Mouse (Mus musculus): Measurements from ENCODE around the gene Atp6v0e2.
"Not testable (repeated sequence)": the region's sequence is repeated elsewhere in the genome, so short reads cannot be mapped to it uniquely, and the experiment has no call there.

The Atp6v0e2 gene

DNA sequence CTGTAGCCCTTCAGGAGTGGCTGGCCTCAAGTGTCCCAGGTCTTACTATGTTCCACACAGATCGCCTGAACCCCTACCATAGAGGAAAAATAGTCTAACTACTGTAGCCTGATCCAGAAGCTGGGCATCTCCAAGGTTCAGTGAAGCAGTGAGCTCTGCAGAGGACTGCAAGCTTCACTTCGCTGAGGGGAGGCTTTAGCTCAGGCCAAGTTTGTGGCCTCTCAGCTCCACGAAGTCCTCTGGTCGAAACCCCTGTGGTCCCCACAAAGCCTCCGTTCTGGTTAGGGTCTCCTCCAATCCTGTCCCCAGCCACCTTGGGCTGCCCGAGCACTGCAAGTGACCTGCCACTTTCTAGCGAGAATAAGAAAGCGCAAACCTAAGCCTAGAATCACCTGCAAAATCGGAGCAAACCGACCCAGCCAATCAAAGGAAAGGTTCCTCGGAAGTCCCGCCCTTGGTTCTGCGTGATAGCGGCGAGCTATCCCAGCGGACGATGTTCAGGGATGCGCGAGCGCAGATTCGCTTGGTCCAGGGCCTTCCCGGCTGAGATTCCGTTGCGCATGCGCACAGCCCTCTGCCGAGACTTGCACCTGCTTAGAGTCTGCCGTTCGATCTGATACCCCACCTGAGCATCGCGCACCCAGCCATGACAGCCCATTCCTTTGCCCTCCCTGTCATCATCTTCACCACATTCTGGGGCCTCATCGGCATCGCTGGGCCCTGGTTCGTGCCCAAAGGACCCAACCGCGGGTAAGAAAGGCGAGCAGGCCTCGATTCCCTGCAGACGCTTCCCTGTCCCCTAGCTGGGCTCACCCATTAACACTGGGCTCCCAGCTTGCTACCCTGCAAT, at the start of gene Atp6v0e2:
Atp6v0e2 (plus strand) TSS at position 511 of the 850 bp plus-strand sequence.
- DNase-seq (ENCODE audit: extremely low read depth, insufficient read length, low spot score): no peak

GRCm38 (mm10) chr6:48487747-48488725, 49.4 kb upstream of the Atp6v0e2 start:
- DNase-seq (ENCODE audit: extremely low read depth, insufficient read length, low spot score): peak; percentile 38

DNA sequence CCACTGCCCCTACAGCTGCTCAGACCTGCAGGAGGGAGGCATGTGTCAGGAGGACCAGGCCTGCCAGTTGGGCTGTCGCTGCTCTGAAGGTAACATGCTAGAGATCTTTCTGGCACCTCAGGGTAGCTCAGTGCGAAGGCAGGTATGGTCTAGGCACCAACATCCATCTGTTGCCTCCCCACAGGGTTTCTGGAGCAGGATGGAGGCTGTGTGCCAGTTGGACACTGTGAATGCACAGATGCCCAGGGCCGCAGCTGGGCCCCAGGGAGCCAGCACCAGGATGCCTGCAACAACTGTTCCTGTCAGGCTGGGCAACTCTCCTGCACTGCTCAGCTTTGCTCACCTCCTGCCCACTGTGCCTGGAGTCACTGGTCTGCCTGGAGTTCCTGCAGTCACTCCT, 47.7 kb upstream of the Atp6v0e2 start:
- no peak for DNase-seq (ENCODE audit: extremely low read depth, insufficient read length, low spot score)

DNA sequence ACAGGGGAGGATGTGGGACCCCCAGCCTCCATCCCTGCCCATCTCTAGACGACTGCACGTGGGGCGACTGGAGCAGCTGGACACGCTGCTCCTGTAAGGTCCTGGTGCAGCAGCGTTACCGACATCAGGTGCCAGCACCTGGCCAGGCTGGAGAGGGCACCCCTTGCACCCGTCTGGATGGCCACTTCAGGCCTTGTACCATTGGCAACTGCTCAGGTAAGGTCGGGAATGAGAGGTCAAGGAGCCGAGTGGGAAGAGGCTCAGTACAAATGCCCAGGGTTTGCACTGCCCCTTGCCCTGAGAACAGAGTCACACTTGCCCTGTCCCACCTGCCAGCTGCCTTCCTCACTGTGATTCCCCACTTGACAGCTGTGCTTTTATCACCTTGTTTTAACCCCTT, 46.1 kb upstream of the Atp6v0e2 start:
- no peak for DNase-seq (ENCODE audit: extremely low read depth, insufficient read length, low spot score)

DNA sequence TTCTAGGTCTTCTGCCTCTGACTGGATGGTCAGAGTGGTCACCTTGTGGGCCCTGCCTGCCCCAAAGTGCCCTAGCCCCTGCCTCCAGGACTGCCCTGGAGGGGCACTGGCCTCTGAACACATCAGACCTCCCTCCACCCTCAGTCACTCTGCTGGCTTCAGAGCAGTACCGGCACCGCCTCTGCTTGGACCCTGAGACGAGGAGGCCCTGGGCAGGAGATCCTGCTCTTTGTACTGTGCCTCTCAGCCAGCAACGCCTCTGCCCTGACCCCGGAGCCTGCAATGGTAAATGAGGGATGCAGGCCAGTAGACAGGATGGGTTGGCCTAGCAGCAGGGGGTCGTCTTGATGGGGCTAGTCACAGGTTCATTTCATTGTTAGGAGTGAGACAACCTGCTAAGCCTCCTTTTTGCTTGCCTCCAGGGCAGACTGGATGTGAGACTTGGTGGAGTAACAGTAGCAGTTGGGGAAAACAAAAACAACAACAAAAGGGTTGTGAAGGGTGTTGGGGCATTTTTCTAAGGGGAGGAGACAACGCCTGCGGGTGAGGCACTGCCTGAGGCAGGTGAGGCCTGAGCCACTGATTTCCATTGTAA, 44.2 kb upstream of the Atp6v0e2 start:
- no peak for DNase-seq (ENCODE audit: extremely low read depth, insufficient read length, low spot score)

GRCm38 (mm10) chr6:48497521-48497920, 39.9 kb upstream of the Atp6v0e2 start:
- DNase-seq (ENCODE audit: extremely low read depth, insufficient read length, low spot score): no peak

GRCm38 (mm10) chr6:48503847-48504240, 33.6 kb upstream of the Atp6v0e2 start:
- DNase-seq (ENCODE audit: extremely low read depth, insufficient read length, low spot score): no peak

- peak; percentile 76 for DNase-seq (ENCODE audit: extremely low read depth, insufficient read length, low spot score)
Observed at GRCm38 (mm10) chr6:48504241-48504854, 33.1 kb upstream of the Atp6v0e2 start.

GRCm38 (mm10) chr6:48508087-48508486, 29.3 kb upstream of the Atp6v0e2 start:
- no peak for DNase-seq (ENCODE audit: extremely low read depth, insufficient read length, low spot score)

GRCm38 (mm10) chr6:48510426-48510825, 27.0 kb upstream of the Atp6v0e2 start:
- DNase-seq (ENCODE audit: extremely low read depth, insufficient read length, low spot score): peak; percentile 78

DNA sequence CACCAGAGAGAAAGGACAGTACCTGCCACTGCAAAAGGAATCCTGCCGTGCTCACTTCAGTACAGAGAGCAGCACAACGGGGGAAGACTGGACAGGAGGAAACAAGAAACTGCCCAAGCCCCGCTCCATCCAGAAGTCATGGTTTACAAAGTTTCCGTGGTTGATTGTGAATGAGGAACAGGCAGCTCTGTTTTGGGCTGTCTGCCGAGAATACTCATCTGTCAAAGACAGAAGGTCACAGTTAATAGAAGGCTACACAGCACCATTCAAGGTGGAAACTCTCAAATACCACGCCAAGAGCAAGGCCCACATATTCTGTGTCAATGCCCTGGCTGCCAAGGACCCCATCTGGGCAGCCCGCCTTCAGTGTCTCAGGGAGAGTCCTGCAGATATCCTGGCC, 25.6 kb upstream of the Atp6v0e2 start:
- no peak for DNase-seq (ENCODE audit: extremely low read depth, insufficient read length, low spot score)

- DNase-seq (ENCODE audit: extremely low read depth, insufficient read length, low spot score): not testable (repeated sequence)
Observed at GRCm38 (mm10) chr6:48524882-48525281, 12.5 kb upstream of the Atp6v0e2 start.

DNA sequence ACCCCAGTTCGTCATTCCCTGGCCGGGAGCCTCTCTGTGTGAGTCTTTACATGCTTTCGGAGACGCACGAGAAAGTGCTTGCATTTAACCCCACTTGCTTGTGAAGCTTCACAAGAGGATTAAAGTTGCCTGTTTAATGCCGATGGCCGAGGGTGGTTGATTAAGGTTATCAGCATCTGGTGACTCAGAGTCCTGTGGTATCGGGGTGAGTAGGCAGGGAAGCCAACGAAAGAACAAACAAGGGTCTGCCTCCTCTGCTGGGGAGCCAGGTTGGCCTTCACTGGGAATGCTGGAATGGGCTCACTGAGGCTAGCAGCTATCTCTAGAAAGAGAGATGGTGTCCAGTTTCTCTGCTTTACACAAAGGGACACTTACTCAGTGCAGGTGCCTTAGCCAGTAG, 9.5 kb upstream of the Atp6v0e2 start:
- no peak for DNase-seq (ENCODE audit: extremely low read depth, insufficient read length, low spot score)

- DNase-seq (ENCODE audit: extremely low read depth, insufficient read length, low spot score): no peak
Observed at GRCm38 (mm10) chr6:48529261-48529660, 8.2 kb upstream of the Atp6v0e2 start.

- peak; percentile 43 for DNase-seq (ENCODE audit: extremely low read depth, insufficient read length, low spot score)
Observed at GRCm38 (mm10) chr6:48529871-48530440, 7.5 kb upstream of the Atp6v0e2 start.

GRCm38 (mm10) chr6:48530862-48531261, 6.6 kb upstream of the Atp6v0e2 start:
- no peak for DNase-seq (ENCODE audit: extremely low read depth, insufficient read length, low spot score)

DNA sequence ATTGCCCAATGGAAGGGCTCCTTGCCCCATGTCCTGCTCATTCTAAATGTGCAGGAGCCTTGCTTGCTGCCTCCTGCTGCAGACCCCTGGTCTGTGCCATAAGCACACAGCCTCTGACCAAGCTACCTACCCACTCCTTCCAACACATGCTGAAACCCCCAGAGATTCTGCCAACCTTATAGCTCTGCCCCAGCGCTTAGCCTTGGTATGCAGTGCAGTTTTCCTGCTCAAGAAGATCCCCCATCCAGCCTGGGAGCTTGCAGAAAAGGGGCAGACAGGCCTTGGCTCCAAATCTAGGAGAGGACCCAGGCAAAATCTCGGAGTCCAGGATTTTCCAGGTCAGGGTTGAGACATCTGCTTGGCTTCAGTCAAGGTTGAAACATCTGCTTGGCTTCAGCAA, 3.9 kb upstream of the Atp6v0e2 start:
- DNase-seq (ENCODE audit: extremely low read depth, insufficient read length, low spot score): no peak

- no peak for DNase-seq (ENCODE audit: extremely low read depth, insufficient read length, low spot score)
Observed at GRCm38 (mm10) chr6:48534913-48535312, 2.5 kb upstream of the Atp6v0e2 start.

GRCm38 (mm10) chr6:48536091-48536490, 1.3 kb upstream of the Atp6v0e2 start:
- DNase-seq (ENCODE audit: extremely low read depth, insufficient read length, low spot score): no peak

Measured in 3134 (cell line).